In genomic region chr7:80646093-80647025, GRCm38 (mm10) we compare ENCODE assay signal across 11 mouse cellular contexts. TPM values are rescaled to one million over a fixed set of nuclear protein-coding genes. Genes with fewer than 3 reads are reported as not detected.
DNase-seq lines count a peak whose midpoint lies in the region; ATAC-seq and TF ChIP-seq lines count a peak whose summit lies in the region.
"Had no signal": no experiment of that assay in that cellular context is flagged by ENCODE, and none has a peak within 500 bp of the region (broad histone marks: within the 10 kb centered on the region; RNA-seq: fewer than 3 reads in every experiment).

No protein-coding gene starts in this region.

- no peak overlapping the region for H3K4me3 ChIP-seq in forebrain, postnatal 0 days (ENCODE audit: low read depth, low read length)
- no peak overlapping the region for H3K4me3 ChIP-seq in forebrain, embryonic 14.5 days (ENCODE audit: low read depth, low read length)
- no peak overlapping the region for H3K4me3 ChIP-seq in lung, embryonic 15.5 days
- H3K4me3 ChIP-seq in intestine, embryonic 15.5 days (replicated peaks), result no peak overlapping the region
- H3K4me3 ChIP-seq: limb, embryonic 15.5 days; neural tube, embryonic 15.5 days had no signal

- no peaks in the 10 kb centered on the region for H3K9me3 ChIP-seq in forebrain, postnatal 0 days (ENCODE audit: low read length)
- no peaks in the 10 kb centered on the region for H3K9me3 ChIP-seq in forebrain, embryonic 14.5 days (replicated peaks; ENCODE audit: control insufficient read depth, low read length)
- no peaks in the 10 kb centered on the region for H3K9me3 ChIP-seq in lung, embryonic 15.5 days
- no peaks in the 10 kb centered on the region for H3K9me3 ChIP-seq in intestine, embryonic 15.5 days
- H3K9me3 ChIP-seq: limb, embryonic 15.5 days; neural tube, embryonic 15.5 days had no signal

- peaks cover 10% of the 10 kb centered on the region; the same call in 1 of the 2 replicates for H3K4me1 ChIP-seq in forebrain, postnatal 0 days (ENCODE audit: insufficient read depth)
- peaks cover 3% of the 10 kb centered on the region; the same call in 1 of the 2 replicates for H3K4me1 ChIP-seq in forebrain, embryonic 14.5 days (ENCODE audit: control insufficient read depth, insufficient read depth, low read length)
- peaks cover 37% of the 10 kb centered on the region for H3K4me1 ChIP-seq in lung, embryonic 15.5 days
- H3K4me1 ChIP-seq in intestine, embryonic 15.5 days (replicated peaks), result peaks cover 20% of the 10 kb centered on the region

- ATAC-seq in forebrain, postnatal 0 days, result peak; percentile 14; the same call in 1 of the 2 replicates
- ATAC-seq in forebrain, embryonic 14.5 days, result no peak
- peak; percentile 41; the same call in 1 of the 2 replicates for ATAC-seq in lung, embryonic 15.5 days (ENCODE audit: borderline replicate concordance, extremely low read depth, low FRiP score, low TSS enrichment)
- ATAC-seq in intestine, embryonic 15.5 days, result 0 out of 2 replicates have a peak, but pooled peaks have one; percentile 38
- ATAC-seq: Patski had no signal

- no peaks in the 10 kb centered on the region for H3K27me3 ChIP-seq in forebrain, postnatal 0 days (ENCODE audit: insufficient read depth, low read length)
- H3K27me3 ChIP-seq in forebrain, embryonic 14.5 days (replicated peaks; ENCODE audit: control insufficient read depth, insufficient read depth, low read length), result no peaks in the 10 kb centered on the region
- H3K27me3 ChIP-seq in lung, embryonic 15.5 days, result no peaks in the 10 kb centered on the region
- no peaks in the 10 kb centered on the region for H3K27me3 ChIP-seq in intestine, embryonic 15.5 days (replicated peaks)
- H3K27me3 ChIP-seq: limb, embryonic 15.5 days; neural tube, embryonic 15.5 days; Patski had no signal

- H3K36me3 ChIP-seq in forebrain, postnatal 0 days (ENCODE audit: insufficient read depth), result no peaks in the 10 kb centered on the region
- H3K36me3 ChIP-seq in forebrain, embryonic 14.5 days (ENCODE audit: control insufficient read depth, insufficient read depth, low read length), result no peaks in the 10 kb centered on the region
- no peaks in the 10 kb centered on the region for H3K36me3 ChIP-seq in lung, embryonic 15.5 days
- H3K36me3 ChIP-seq in intestine, embryonic 15.5 days, result no peaks in the 10 kb centered on the region
- H3K36me3 ChIP-seq: limb, embryonic 15.5 days; neural tube, embryonic 15.5 days had no signal

- no peak overlapping the region for H3K27ac ChIP-seq in forebrain, postnatal 0 days (ENCODE audit: low read depth, low read length)
- no peak overlapping the region for H3K27ac ChIP-seq in forebrain, embryonic 14.5 days (ENCODE audit: low read depth, low read length)
- H3K27ac ChIP-seq in lung, embryonic 15.5 days, result peak overlapping the region; percentile 67
- H3K27ac ChIP-seq in intestine, embryonic 15.5 days, result peak overlapping the region; percentile 54; the same call in 1 of the 2 replicates
- H3K27ac ChIP-seq: limb, embryonic 15.5 days; neural tube, embryonic 15.5 days had no signal

- no peak for DNase-seq in forebrain, postnatal 0 days
- DNase-seq in forebrain, embryonic 14.5 days (ENCODE audit: low spot score), result no peak
- no peak for DNase-seq in lung, postnatal 14 days
- DNase-seq in retina, adult 2 months (ENCODE audit: low read depth, low spot score), result peak; percentile 76
- no peak for DNase-seq in urinary bladder, adult 18-20 months (ENCODE audit: low spot score in 2 of 2)
- no peak for DNase-seq in adrenal gland, postnatal 10 days

- TF ChIP-seq CTCF in forebrain, postnatal 0 days (IDR thresholded peaks at IDR 0.05; ENCODE audit: low read depth), result no peak

- H3K9ac ChIP-seq in forebrain, postnatal 0 days, result no peak overlapping the region
- no peak overlapping the region for H3K9ac ChIP-seq in forebrain, embryonic 14.5 days (ENCODE audit: low read length)
- no peak overlapping the region for H3K9ac ChIP-seq in lung, embryonic 15.5 days
- no peak overlapping the region for H3K9ac ChIP-seq in intestine, embryonic 15.5 days
- H3K9ac ChIP-seq: limb, embryonic 15.5 days; neural tube, embryonic 15.5 days had no signal

- 68% methylated on average over 10 of the region's 10 CpGs for WGBS in forebrain, postnatal 0 days
- WGBS in forebrain, embryonic 14.5 days, result 80% methylated on average over 10 of the region's 10 CpGs
- 62% methylated on average over 10 of the region's 10 CpGs for WGBS in lung, embryonic 15.5 days
- 61% methylated on average over 10 of the region's 10 CpGs for WGBS in intestine, embryonic 15.5 days

- no peak overlapping the region for H3K4me2 ChIP-seq in forebrain, postnatal 0 days (ENCODE audit: low read depth)
- no peak overlapping the region for H3K4me2 ChIP-seq in forebrain, embryonic 14.5 days (ENCODE audit: low read length)
- H3K4me2 ChIP-seq in lung, embryonic 15.5 days, result no peak overlapping the region
- H3K4me2 ChIP-seq in intestine, embryonic 15.5 days (replicated peaks), result no peak overlapping the region
- H3K4me2 ChIP-seq: limb, embryonic 15.5 days; neural tube, embryonic 15.5 days had no signal

RNA-seq across cellular contexts. Expression of gene Crtc3, which starts 42.3 kb away (rescaled TPM):
- total RNA-seq in forebrain, postnatal 0 days (2014; rRNA removed), result 14.8 and 17.8 TPM in 2 replicates
- polyA plus RNA-seq in forebrain, postnatal 0 days (2015; fragmentation: Nextera tagmentation; extraction: Ambion mirVana), result 10.6 and 14.2 TPM in 2 replicates
- 7.9 and 10.6 TPM in 2 replicates for polyA plus RNA-seq in forebrain, embryonic 14.5 days (2014; fragmentation: Nextera tagmentation; extraction: Ambion mirVana)
- 22.7 and 26.1 TPM in 2 replicates for polyA plus RNA-seq in lung, embryonic 15.5 days (2015; fragmentation: Nextera tagmentation; extraction: Ambion mirVana)
- polyA plus RNA-seq in intestine, embryonic 15.5 days (2015; fragmentation: Nextera tagmentation; extraction: Ambion mirVana), result 15.5 and 15.8 TPM in 2 replicates
- total RNA-seq in adrenal gland, postnatal 10 days (2021), result 10 to 100 TPM; 19.0 to 26.8 TPM

Comparison
In these comparisons a context has a peak if more than half of its experiments do, and no peak if none do; other contexts are left out.
1. H3K27ac ChIP-seq: peak in lung, embryonic 15.5 days (single experiment) and intestine, embryonic 15.5 days (single experiment); none in forebrain, postnatal 0 days (single experiment) and forebrain, embryonic 14.5 days (single experiment).